Mouse (Mus musculus): ENCODE results near the gene Pdss2.

DNA sequence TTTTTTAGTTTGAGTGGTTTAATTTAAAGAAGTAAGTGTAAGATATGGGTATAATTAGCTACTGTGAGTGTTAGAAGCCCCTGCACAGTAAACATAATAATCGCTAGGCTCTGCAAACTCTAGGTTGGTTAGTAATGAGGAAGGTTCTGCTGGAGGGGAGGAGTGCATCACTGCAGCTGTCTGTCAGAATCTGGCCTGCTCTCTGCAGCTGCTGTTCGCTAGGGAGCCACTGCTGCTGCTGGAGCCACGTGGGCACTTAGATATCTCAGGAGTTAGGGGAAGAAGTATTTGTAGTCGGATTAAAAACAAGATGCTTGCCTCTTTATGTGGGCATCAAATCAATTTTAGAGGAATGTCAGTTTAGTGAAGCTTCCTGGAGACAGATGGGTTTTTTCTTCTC, 13.2 kb downstream of the Pdss2 start:
- TF ChIP-seq CTCF (IDR thresholded peaks at IDR 0.05; ENCODE audit: low read depth, low read length) (no peak), EP300 (IDR thresholded peaks at IDR 0.05; ENCODE audit: insufficient read depth, low read depth, low read length) (no peak)
